Mouse (Mus musculus): ENCODE measurements around the gene Sdhaf1. TPM values are rescaled to one million over a fixed set of nuclear protein-coding genes. Genes with fewer than 3 reads are reported as not detected.

The Sdhaf1 gene
- 22.3 and 23.3 TPM in 2 replicates for polyA plus RNA-seq (2021; fragmentation: Nextera tagmentation)
- long read RNA-seq, experiment 1, transcript Sdhaf1-201 (1 exons, 2,490 nt): major isoform, 69 of 70 reads
- long read RNA-seq, experiment 1, partial matches to known transcripts: 0 of 70 reads
- long read RNA-seq, experiment 1, other reads (novel, unspliced or antisense): 1 of 70 reads
- long read RNA-seq, experiment 2, transcript Sdhaf1-201 (1 exons, 2,490 nt): major isoform, 41 of 41 reads
- long read RNA-seq, experiment 2, partial matches to known transcripts: 0 of 41 reads
- long read RNA-seq, experiment 2, other reads (novel, unspliced or antisense): 0 of 41 reads

DNA sequence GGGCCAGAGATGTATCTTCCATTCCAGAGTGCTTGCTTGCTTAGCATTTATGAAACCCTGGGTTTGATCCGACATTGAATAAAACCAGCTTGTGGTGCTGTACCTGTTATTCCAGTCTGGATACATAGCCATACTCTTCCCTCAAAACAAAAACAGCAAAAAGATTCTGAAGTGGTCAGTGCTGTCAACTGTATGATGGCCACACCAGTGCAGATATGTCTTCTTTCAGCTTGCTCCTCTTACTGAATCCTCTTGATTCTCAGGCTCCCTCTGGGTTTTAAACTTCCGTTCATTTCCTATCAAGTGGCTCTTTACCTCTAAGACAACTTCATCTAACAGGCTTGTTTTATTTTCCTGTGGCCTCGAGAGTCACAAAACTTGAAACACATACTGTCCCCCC is at the start of gene Sdhaf1:
Gene Sdhaf1, minus strand, starts transcription at position 101 of the 400 bp plus-strand sequence.

DNA sequence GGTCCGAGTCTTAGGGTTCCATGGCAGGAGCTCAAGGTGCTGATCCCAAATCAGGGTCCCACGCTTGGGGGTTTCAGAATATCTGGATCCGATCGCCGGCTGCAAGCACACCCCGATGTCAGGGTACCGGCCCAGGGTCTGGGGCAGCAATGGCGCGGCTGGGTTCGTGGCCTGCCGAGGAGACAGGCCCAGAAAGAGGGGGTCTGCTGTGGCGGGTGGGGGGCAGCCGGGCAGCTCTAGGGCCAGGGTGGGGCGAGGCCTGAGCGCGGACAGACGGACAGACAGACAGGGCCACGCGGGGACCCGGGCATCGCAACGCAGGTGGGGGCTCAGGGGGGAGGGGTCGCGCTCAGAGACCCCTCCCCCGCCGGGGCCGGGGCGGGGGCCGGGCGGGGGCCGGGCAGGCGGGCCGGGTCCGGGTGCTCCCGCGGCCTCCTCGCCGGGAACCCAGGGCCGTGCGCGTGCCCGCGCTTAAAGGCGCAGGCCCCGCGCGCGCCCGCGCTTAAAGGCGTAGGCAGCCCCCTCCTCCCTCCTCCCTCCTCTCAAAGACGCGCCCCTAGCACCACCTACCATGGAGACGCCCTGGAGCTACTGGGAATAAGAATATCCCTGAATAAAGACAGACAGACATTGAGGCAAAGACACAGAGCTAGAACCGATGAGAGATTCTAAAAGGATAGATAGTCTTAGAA is 39.1 kb upstream of the Sdhaf1 start, which contains the start of gene Lrfn3:
Gene Lrfn3, minus strand, starts transcription at position 121 of the 692 bp plus-strand sequence.

DNA sequence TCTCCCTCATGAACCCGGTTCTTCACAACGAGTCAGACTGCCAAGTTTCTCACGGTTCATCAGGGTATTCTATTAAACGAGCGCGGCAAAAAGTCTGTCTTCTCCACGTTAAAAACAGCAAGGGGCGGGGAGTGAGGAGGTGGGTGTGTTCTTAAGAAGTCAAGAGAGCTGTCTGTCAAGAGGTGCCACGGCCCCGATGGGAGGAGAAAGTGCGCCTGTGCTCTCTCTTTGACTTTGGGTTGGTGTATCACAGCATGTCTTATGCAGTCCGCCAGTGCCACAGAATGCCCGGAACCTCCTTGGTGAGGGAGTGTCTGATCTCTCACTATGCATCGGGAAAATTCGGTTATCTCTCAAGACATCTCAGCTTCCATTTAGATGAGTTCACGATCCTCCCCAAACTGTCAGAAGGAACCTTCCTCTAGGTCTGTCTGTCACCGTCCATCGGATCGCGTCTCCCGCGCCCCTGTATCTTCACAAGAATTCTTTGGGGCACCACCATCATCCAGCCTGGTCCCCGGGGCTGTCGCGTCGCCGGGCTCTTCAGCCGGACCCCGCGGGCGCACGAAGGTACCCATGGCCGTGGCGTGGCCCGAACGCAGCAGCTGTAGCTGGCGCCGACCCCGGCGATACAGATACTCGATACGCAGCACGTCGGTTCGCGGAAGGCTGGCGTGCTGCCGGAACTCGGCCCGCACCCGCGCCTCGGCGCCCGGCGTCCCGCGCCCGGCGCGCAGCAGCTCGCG is 2.0 kb downstream of the Sdhaf1 start, which contains the start of gene E130208F15Rik:
Gene E130208F15Rik, plus strand, starts transcription at position 202 of the 746 bp plus-strand sequence.

DNA sequence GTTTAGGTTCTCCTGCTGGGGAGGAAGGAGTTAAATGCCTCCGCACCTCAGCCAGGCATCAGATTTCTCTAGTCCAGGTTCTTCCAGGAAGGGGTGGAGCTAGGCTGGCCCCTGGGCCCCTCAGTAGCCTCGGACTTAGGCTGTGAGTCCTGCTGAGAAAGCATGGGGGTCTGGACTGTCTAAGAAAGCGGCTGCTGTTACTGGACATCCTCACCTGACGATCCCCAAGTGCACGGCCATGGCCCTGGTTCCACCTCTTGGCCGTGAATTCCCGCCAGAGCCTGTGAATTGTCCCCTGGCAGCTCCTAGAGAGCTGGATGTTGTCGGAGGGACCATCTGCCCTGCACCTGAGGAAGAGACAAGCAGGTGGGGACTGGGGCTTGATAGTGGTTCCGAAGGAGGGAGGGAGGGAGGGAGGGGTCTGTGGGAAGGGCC is 9.0 kb downstream of the Sdhaf1 start, which contains the start of gene Syne4:
Gene Syne4, plus strand, starts transcription at position 87 of the 435 bp plus-strand sequence.

DNA sequence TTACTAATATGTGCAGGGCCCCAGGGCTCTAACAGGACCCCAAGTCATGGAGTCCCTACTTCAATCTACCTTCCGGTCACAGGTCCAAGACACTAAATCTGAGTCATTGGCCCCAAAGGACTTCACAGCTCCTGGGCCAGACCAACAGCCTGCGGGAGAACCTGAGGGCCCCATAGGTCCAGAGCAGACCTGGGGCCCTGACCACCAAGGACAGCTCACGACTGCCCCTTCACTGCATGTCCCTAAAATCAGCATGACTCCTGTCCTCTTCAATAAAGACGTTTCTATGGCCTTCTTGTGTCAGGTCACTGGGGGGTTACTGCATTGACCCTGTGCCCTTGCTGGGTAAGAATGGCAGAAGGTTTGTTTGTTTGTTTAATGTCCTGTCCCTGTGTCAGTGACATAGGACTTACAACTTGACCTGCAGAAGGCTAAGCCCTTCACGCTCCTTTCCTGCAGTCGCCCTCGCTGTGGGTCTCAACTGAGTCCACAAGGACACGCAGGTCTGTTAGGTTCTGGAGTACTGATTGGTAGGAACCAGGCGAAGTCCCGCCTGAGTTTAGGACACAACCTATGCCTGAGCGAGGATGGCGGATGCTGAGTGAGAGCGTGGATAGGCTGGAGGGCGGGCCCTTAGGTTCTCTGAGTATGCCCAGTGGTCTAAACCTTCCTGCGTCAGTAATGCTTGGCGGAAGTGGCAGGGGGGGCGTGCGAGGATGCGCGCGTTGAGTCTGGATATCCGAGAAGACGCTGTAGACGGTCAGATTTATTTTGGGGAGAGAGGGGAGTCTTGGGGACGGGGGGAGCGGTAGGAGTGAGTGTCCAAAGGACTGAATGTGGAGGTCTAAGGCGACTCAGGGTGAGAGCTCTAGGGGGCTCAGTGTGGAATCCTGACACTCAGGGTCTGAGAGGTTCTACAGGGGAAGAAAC is 15.4 kb downstream of the Sdhaf1 start, which contains the start of gene Alkbh6:
Gene Alkbh6, plus strand, starts transcription at position 642 of the 930 bp plus-strand sequence.

DNA sequence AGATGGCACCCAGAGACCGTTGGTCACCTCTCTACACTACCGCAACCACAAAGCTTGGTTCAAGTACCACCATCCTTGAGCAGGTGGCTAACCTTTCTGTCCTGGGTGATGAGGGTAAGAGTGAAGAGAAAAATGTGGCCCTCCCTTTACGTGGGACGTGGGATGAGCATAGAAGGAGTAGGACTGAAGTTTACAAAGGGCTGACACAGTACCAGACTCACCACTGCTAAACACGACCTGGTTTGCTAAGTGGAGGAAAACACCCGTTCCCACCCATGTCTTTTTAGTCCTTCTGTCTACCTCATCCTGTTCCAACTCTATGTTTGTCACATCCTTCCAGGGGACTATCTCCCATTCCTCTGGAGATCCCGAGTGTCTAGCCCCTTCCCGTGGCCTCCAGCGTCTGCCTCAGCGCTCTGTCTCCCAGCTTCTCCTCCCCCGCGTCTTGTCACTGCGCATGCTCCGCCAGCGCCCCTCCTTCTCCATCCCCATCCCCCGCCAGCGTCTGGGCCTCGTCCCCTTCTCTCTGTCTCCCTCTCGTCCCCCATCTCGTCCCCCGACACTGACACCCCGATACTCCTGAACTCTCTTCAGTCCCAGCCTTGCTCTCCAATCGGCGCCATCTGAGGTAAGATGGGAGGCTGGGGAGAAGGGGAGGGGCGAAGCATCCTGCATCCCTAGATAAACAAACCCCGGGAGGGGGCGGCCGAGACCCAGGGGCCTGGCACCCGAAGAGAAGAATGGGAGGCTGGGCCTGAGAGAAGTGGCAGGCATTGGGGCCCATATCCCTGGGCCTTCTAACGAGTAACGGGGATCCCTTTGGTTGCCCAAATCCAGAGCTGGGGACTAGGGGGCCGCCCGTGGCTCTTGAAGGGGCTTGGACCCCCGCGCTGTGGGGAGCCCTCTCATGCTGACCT is 32.2 kb downstream of the Sdhaf1 start, which contains the start of gene Clip3:
Gene Clip3, plus strand, starts transcription at position 514 of the 917 bp plus-strand sequence.

DNA sequence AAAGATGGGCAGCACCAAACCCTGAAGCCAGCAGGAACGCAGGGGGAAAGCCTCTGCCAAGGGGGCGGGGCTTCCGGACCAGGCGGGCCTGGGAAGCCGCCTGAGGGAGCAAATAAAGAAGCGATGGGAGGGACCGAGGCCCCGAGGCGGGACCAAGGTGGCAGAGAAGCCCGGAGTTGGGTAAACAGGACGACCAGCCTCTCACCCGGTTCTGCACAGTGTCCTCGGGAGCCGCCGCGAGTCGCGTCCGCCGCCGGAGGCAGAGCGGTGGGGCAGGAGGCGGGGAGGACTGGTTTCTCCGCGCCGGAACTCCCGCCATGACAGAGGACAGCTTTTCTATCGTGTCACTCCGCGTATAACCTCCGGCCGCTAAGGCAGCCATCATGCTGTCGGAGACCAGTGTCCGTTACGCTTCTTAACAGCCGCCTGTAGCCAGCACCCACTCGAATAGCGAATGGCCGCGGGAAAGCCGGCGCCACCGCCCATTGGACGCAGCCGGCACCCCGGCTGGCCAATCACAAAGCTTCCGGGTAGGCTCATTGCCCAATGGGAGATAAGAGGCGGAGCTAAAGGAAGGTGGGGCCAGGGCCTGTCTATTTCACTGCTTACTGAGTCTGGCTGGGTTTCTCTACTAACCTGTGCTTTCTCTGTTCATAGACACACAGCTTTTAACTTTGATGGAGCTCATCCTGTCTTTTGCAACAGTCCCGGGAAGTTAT is 43.6 kb downstream of the Sdhaf1 start, which contains the start of the genes Thap8 and Wdr62:
Gene Thap8, plus strand, starts transcription at position 144 of the 719 bp plus-strand sequence.
Gene Wdr62, minus strand, starts transcription at position 469 of the 719 bp plus-strand sequence.

Other genes with a start within 250 kb of the Sdhaf1 start
- gene Gm26920, start 233.5 kb downstream of the Sdhaf1 start, polyA plus RNA-seq (2021; fragmentation: Nextera tagmentation): 0.08 and 0.69 TPM in 2 replicates
- 6.6 and 6.7 TPM in 2 replicates for gene Zfp566, start 233.4 kb downstream of the Sdhaf1 start, polyA plus RNA-seq (2021; fragmentation: Nextera tagmentation)
- gene Zfp260, start 229.1 kb downstream of the Sdhaf1 start, polyA plus RNA-seq (2021; fragmentation: Nextera tagmentation): 58.4 and 64.8 TPM in 2 replicates
- gene Zfp382, start 202.0 kb downstream of the Sdhaf1 start, polyA plus RNA-seq (2021; fragmentation: Nextera tagmentation): 7.3 and 8.7 TPM in 2 replicates
- gene Zfp146, start 154.1 kb downstream of the Sdhaf1 start, polyA plus RNA-seq (2021; fragmentation: Nextera tagmentation): 3.2 and 3.3 TPM in 2 replicates
- 13.4 and 28.5 TPM in 2 replicates for gene Cox7a1, start 139.8 kb downstream of the Sdhaf1 start, polyA plus RNA-seq (2021; fragmentation: Nextera tagmentation)
- gene Capns1, start 125.1 kb downstream of the Sdhaf1 start, polyA plus RNA-seq (2021; fragmentation: Nextera tagmentation): 39.7 and 41.1 TPM in 2 replicates
- gene Polr2i, start 91.9 kb downstream of the Sdhaf1 start, polyA plus RNA-seq (2021; fragmentation: Nextera tagmentation): 144 and 151 TPM in 2 replicates
- gene Tbcb, start 91.6 kb downstream of the Sdhaf1 start, polyA plus RNA-seq (2021; fragmentation: Nextera tagmentation): 265 and 278 TPM in 2 replicates
- gene Ovol3, start 88.2 kb downstream of the Sdhaf1 start, polyA plus RNA-seq (2021; fragmentation: Nextera tagmentation): not detected in 2 replicates
- gene Thap8, start 43.8 kb downstream of the Sdhaf1 start, polyA plus RNA-seq (2021; fragmentation: Nextera tagmentation): 0.13 and 0.30 TPM in 2 replicates
- 0.25 and 0.58 TPM in 2 replicates for gene Wdr62, start 43.5 kb downstream of the Sdhaf1 start, polyA plus RNA-seq (2021; fragmentation: Nextera tagmentation)
- 160 and 231 TPM in 2 replicates for gene Clip3, start 32.2 kb downstream of the Sdhaf1 start, polyA plus RNA-seq (2021; fragmentation: Nextera tagmentation)
- 140 and 144 TPM in 2 replicates for gene Alkbh6, start 15.2 kb downstream of the Sdhaf1 start, polyA plus RNA-seq (2021; fragmentation: Nextera tagmentation)
- 0.33 and 0.63 TPM in 2 replicates for gene Syne4, start 9.1 kb downstream of the Sdhaf1 start, polyA plus RNA-seq (2021; fragmentation: Nextera tagmentation)
- gene E130208F15Rik, start 2.2 kb downstream of the Sdhaf1 start, polyA plus RNA-seq (2021; fragmentation: Nextera tagmentation): 3.0 and 4.7 TPM in 2 replicates
- gene Lrfn3, start 38.9 kb upstream of the Sdhaf1 start, polyA plus RNA-seq (2021; fragmentation: Nextera tagmentation): 4.7 and 4.8 TPM in 2 replicates
- 120 and 125 TPM in 2 replicates for gene Tyrobp, start 89.9 kb upstream of the Sdhaf1 start, polyA plus RNA-seq (2021; fragmentation: Nextera tagmentation)
- gene Hcst, start 96.0 kb upstream of the Sdhaf1 start, polyA plus RNA-seq (2021; fragmentation: Nextera tagmentation): 2.7 and 3.0 TPM in 2 replicates
- 0.40 and 0.80 TPM in 2 replicates for gene Nfkbid, start 97.8 kb upstream of the Sdhaf1 start, polyA plus RNA-seq (2021; fragmentation: Nextera tagmentation)
- 316 and 379 TPM in 2 replicates for gene Aplp1, start 121.6 kb upstream of the Sdhaf1 start, polyA plus RNA-seq (2021; fragmentation: Nextera tagmentation)
- 1.9 and 2.2 TPM in 2 replicates for gene Kirrel2, start 133.8 kb upstream of the Sdhaf1 start, polyA plus RNA-seq (2021; fragmentation: Nextera tagmentation)
- gene Nphs1, start 134.4 kb upstream of the Sdhaf1 start, polyA plus RNA-seq (2021; fragmentation: Nextera tagmentation): 0.90 and 0.92 TPM in 2 replicates
- not detected in 2 replicates for gene Prodh2, start 169.7 kb upstream of the Sdhaf1 start, polyA plus RNA-seq (2021; fragmentation: Nextera tagmentation)
- gene Arhgap33, start 211.2 kb upstream of the Sdhaf1 start, polyA plus RNA-seq (2021; fragmentation: Nextera tagmentation): 43.0 and 61.1 TPM in 2 replicates
- gene Hspb6, start 228.3 kb upstream of the Sdhaf1 start, polyA plus RNA-seq (2021; fragmentation: Nextera tagmentation): 6.1 and 6.3 TPM in 2 replicates
- 1.2 and 4.0 TPM in 2 replicates for gene Proser3, start 228.4 kb upstream of the Sdhaf1 start, polyA plus RNA-seq (2021; fragmentation: Nextera tagmentation)
- 65.8 and 69.9 TPM in 2 replicates for gene Lin37, start 235.9 kb upstream of the Sdhaf1 start, polyA plus RNA-seq (2021; fragmentation: Nextera tagmentation)
- gene U2af1l4, start 239.4 kb upstream of the Sdhaf1 start, polyA plus RNA-seq (2021; fragmentation: Nextera tagmentation): 122 and 127 TPM in 2 replicates
- gene Gm49396, start 239.4 kb upstream of the Sdhaf1 start, polyA plus RNA-seq (2021; fragmentation: Nextera tagmentation): 0.33 and 0.40 TPM in 2 replicates
- gene Psenen, start 239.7 kb upstream of the Sdhaf1 start, polyA plus RNA-seq (2021; fragmentation: Nextera tagmentation): 190 and 201 TPM in 2 replicates
- gene Igflr1, start 241.5 kb upstream of the Sdhaf1 start, polyA plus RNA-seq (2021; fragmentation: Nextera tagmentation): 0.46 and 0.69 TPM in 2 replicates

All from layer of hippocampus, adult 6 months (tissue).